Mouse (Mus musculus): Measurements from ENCODE around the gene Olfr259. TPM values are rescaled to one million over a fixed set of nuclear protein-coding genes. Genes with fewer than 3 reads are reported as not detected.

The Olfr259 gene
- total RNA-seq (2021), result not detected

DNA sequence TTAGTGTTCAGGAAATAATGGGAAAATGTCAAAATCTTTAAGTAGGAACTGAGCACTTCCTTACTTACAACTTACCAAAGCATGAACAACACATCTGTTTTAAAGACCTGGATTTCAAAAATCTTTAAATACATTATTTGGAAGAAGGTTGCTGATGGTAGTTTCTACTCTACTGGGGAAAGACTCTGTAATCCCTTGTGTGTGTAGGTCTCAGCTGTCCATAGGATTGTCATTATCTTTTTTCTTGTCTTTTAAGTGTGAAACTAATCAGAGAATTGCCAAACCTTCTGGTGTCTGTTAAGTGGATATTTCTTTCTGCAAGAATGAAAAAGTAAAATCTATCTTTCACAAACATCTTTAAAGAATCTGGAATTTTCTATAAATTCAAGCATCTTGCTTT, at the start of gene Olfr259:
Gene Olfr259, minus strand, starts transcription at position 101 of the 400 bp plus-strand sequence.
- no peak for DNase-seq

DNA sequence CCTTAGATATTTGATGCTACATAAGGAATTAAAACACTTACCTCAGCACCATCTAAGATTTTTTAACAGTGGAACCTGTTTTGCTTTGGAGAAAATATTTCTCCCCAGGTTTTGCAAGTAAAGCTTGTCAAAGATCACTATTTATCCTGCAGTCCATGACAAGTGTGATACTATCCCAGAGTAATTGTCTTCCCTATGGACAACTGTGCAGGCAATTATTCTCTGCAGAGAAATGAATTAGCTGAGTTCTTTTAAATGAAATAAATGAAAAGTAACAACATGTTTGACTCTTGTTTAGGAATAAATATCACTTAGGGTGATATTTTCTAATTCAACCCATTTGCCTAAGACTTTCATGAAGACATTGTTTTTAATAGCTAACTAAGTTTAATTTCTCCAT, 38.2 kb upstream of the Olfr259 start, which contains the start of gene Olfr1111:
Gene Olfr1111, minus strand, starts transcription at position 101 of the 400 bp plus-strand sequence.
- no peak for DNase-seq

DNA sequence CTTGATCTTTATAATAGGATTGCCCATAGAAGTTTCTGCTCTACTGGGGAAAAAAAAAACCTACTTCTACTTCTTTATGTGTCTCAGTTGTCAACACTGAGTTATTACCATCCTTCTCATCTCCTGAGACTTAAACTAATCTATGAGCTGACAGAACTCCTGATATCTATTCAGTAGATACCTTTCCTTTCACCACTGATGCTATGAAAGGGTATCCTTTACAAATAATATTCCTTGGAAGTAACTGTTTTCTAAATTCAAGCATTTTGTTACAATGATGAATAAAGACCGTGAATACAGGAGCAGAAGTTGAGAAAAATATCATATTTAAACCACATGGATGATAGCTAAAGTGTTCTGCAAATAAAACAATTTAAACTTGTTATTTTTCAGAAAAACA, 25.8 kb upstream of the Olfr259 start, which contains the start of gene Olfr1110:
Gene Olfr1110, minus strand, starts transcription at position 101 of the 400 bp plus-strand sequence.
- no peak for DNase-seq

DNA sequence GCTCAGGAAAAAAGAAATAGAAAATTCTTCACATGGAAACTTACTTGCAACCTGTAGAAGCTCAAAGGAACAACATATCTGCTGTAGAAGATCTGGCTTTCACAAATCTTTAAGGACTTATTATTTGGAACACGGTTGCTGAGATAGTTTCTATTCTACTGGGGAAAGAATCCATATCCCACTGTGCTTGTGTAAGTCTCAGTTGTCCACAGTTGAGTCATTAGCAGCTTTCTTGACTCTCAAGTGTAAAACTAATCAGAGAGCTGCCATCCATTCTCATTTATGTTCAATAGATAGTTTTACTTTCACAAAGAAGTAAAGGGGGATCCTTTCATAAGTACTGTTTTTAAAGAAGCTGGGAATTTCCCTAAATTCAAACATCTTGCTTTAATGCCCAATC, 18.5 kb downstream of the Olfr259 start, which contains the start of gene Olfr1109:
Gene Olfr1109, minus strand, starts transcription at position 101 of the 400 bp plus-strand sequence.
- DNase-seq, result no peak

DNA sequence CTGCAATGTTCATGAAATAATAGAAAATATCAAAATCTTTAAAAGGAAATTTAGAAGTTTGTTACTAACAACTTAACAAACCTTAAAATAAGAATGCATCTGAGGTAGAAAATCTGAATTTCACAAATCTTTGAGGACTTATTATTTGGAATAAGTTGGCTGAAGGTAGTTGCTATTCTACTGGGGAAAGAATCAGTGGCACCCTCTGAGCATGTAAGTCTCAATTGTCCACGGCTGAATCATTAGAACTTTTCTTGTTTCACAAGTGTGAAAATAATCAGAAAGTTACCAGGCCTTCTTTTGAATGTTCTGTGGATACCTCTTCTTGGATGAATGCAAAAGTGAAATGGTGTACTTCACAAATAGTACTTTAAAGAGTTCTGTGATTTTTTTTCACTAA, 38.6 kb downstream of the Olfr259 start, which contains the start of gene Olfr1107:
Gene Olfr1107, minus strand, starts transcription at position 101 of the 400 bp plus-strand sequence.
- DNase-seq, result no peak

Other genes starting within 250 kb of the Olfr259 start
- not detected for gene Gm13723, start 239.8 kb downstream of the Olfr259 start, total RNA-seq (2021)
- not detected for gene Olfr1097, start 222.4 kb downstream of the Olfr259 start, total RNA-seq (2021)
- not detected for gene Olfr1098, start 190.0 kb downstream of the Olfr259 start, total RNA-seq (2021)
- not detected for gene Olfr1099, start 153.9 kb downstream of the Olfr259 start, total RNA-seq (2021)
- not detected for gene Olfr1100, start 134.6 kb downstream of the Olfr259 start, total RNA-seq (2021)
- gene Olfr1101, start 123.3 kb downstream of the Olfr259 start, total RNA-seq (2021), result not detected
- gene Olfr1102, start 116.2 kb downstream of the Olfr259 start, total RNA-seq (2021), result not detected
- not detected for gene Olfr1104, start 87.5 kb downstream of the Olfr259 start, total RNA-seq (2021)
- gene Olfr1105, start 78.0 kb downstream of the Olfr259 start, total RNA-seq (2021), result not detected
- gene Olfr1106, start 62.3 kb downstream of the Olfr259 start, total RNA-seq (2021), result not detected
- gene Olfr1107, start 38.8 kb downstream of the Olfr259 start, total RNA-seq (2021), result not detected
- gene Olfr1109, start 18.6 kb downstream of the Olfr259 start, total RNA-seq (2021), result not detected
- not detected for gene Olfr1110, start 25.7 kb upstream of the Olfr259 start, total RNA-seq (2021)
- gene Olfr1111, start 38.1 kb upstream of the Olfr259 start, total RNA-seq (2021), result not detected
- gene Olfr1112, start 73.2 kb upstream of the Olfr259 start, total RNA-seq (2021), result not detected
- gene Olfr1113, start 94.4 kb upstream of the Olfr259 start, total RNA-seq (2021), result not detected
- not detected for gene Olfr1115, start 133.4 kb upstream of the Olfr259 start, total RNA-seq (2021)
- not detected for gene Olfr1116, start 153.0 kb upstream of the Olfr259 start, total RNA-seq (2021)
- not detected for gene Olfr1118, start 193.0 kb upstream of the Olfr259 start, total RNA-seq (2021)
- not detected for gene Olfr1120, start 240.2 kb upstream of the Olfr259 start, total RNA-seq (2021)

All from heart, postnatal 4 days (tissue).